10 mouse cellular contexts compared by ENCODE assay signal in genomic region chr8:122793375-122794174, GRCm38 (mm10). TPM values are rescaled to one million over a fixed set of nuclear protein-coding genes. Genes with fewer than 3 reads are reported as not detected.
DNase-seq lines count a peak whose midpoint lies in the region.
"Had no signal": no experiment of that assay in that cellular context is flagged by ENCODE, and none has a peak within 500 bp of the region (broad histone marks: within the 10 kb centered on the region; RNA-seq: fewer than 3 reads in every experiment).

No protein-coding gene starts in this region.

- peak; percentile 35 for DNase-seq in layer of hippocampus, adult 9-11 months
- no peak for DNase-seq in layer of hippocampus, adult 9-10 months (ENCODE audit: low spot score)
- DNase-seq in cerebellum, postnatal 10 days, result peak; percentile 87 to 89
- DNase-seq in heart, postnatal 4 days, result peak; percentile 87
- peak; percentile 58 for DNase-seq in lung, postnatal 14 days
- DNase-seq in frontal cortex, postnatal 14 days (ENCODE audit: low spot score in 2 of 2), result no peak
- no peak for DNase-seq in spleen, postnatal 4 days (ENCODE audit: low spot score in 2 of 2)
- no peak for DNase-seq in right cerebral cortex, adult 2 months (ENCODE audit: low spot score in 2 of 2)

RNA-seq across cellular contexts. Expression of gene Acsf3, which starts 18.3 kb away (rescaled TPM):
- total RNA-seq in heart, postnatal 4 days (2021), result 10 to 100 TPM; 23.8 to 24.9 TPM

RNA-seq across cellular contexts. Expression of gene Cdh15, which starts 54.2 kb away (rescaled TPM):
- total RNA-seq in heart, postnatal 4 days (2021), result under 1 TPM in 1 of 2 experiments, not detected in 1; 0.16 TPM
- total RNA-seq: G1E; liver, adult 2 months had no signal

Comparison
In these comparisons a context has a peak if more than half of its experiments do, and no peak if none do; other contexts are left out.
1. DNase-seq: peak in layer of hippocampus, adult 9-11 months (single experiment), cerebellum, postnatal 10 days (2 of 2), heart, postnatal 4 days (single experiment) and lung, postnatal 14 days (single experiment); none in layer of hippocampus, adult 9-10 months (single experiment), frontal cortex, postnatal 14 days (0 of 2), spleen, postnatal 4 days (0 of 2) and right cerebral cortex, adult 2 months (0 of 2).